Mouse (Mus musculus): Measurements from ENCODE around the gene Atp5g3. TPM values are rescaled to one million over a fixed set of nuclear protein-coding genes. Genes with fewer than 3 reads are reported as not detected.
A peak's percentile ranks its signal among the peaks of the same experiment; 100 is the strongest.

Gene Atp5g3
- polyA plus RNA-seq, 1 experiment: 1,509 TPM

- no peak overlapping the region for H3ac ChIP-seq (ENCODE audit: control insufficient read depth, insufficient read length, low read depth)
- H3K27me3 ChIP-seq (ENCODE audit: control insufficient read depth, insufficient read depth, insufficient read length): peaks cover 10% of the 10 kb centered on the region
- no peaks in the 10 kb centered on the region for H3K79me3 ChIP-seq (ENCODE audit: low read depth)
- H3K79me2 ChIP-seq (ENCODE audit: control insufficient read depth, insufficient read depth): no peaks in the 10 kb centered on the region
- H3K4me3 ChIP-seq (ENCODE audit: insufficient read depth, poor library complexity, severe bottlenecking): no peak overlapping the region
- no peaks in the 10 kb centered on the region for H3K36me3 ChIP-seq (ENCODE audit: control insufficient read depth, insufficient read depth)
- no peak for TF ChIP-seq CTCF (IDR thresholded peaks at IDR 0.05; ENCODE audit: control insufficient read depth, insufficient read depth, insufficient read length)
- no peak for TF ChIP-seq USF1 (IDR thresholded peaks at IDR 0.05; ENCODE audit: low read depth)
- no peak for TF ChIP-seq MYOD1 (IDR thresholded peaks at IDR 0.05; ENCODE audit: control insufficient read depth, insufficient read length, low read depth)
- TF ChIP-seq MAX (IDR thresholded peaks at IDR 0.05): no peak
- TF ChIP-seq MYOG (IDR thresholded peaks at IDR 0.05; ENCODE audit: control insufficient read depth, extremely low read depth, insufficient read length): no peak
- no peak for TF ChIP-seq CEBPB (IDR thresholded peaks at IDR 0.05; ENCODE audit: low read depth)
- TF ChIP-seq FOSL1 (IDR thresholded peaks at IDR 0.05; ENCODE audit: insufficient read depth, low read length, poor library complexity, severe bottlenecking): no peak
These were observed 16.6 kb upstream of the Atp5g3 start for GRCm38 (mm10) chr2:73927711-73928110.

GRCm38 (mm10) chr2:73925539-73925938 lies 14.4 kb upstream of the Atp5g3 start:
- Histone ChIP-seq H3K36me3 (ENCODE audit: control insufficient read depth, insufficient read depth) (no peaks in the 10 kb centered on the region), H3K4me3 (ENCODE audit: insufficient read depth, poor library complexity, severe bottlenecking) (no peak overlapping the region), H3ac (ENCODE audit: control insufficient read depth, insufficient read length, low read depth) (no peak overlapping the region), H3K27me3 (ENCODE audit: control insufficient read depth, insufficient read depth, insufficient read length) (peaks cover 13% of the 10 kb centered on the region), H3K79me2 (ENCODE audit: control insufficient read depth, insufficient read depth) (no peaks in the 10 kb centered on the region), H3K79me3 (ENCODE audit: low read depth) (no peaks in the 10 kb centered on the region)
- TF ChIP-seq USF1 (IDR thresholded peaks at IDR 0.05; ENCODE audit: low read depth) (no peak), MYOG (IDR thresholded peaks at IDR 0.05; ENCODE audit: control insufficient read depth, extremely low read depth, insufficient read length) (no peak), CEBPB (IDR thresholded peaks at IDR 0.05; ENCODE audit: low read depth) (no peak), CTCF (IDR thresholded peaks at IDR 0.05; ENCODE audit: control insufficient read depth, insufficient read depth, insufficient read length) (no peak), MYOD1 (IDR thresholded peaks at IDR 0.05; ENCODE audit: control insufficient read depth, insufficient read length, low read depth) (no peak), MAX (IDR thresholded peaks at IDR 0.05) (no peak), FOSL1 (IDR thresholded peaks at IDR 0.05; ENCODE audit: insufficient read depth, low read length, poor library complexity, severe bottlenecking) (no peak)

GRCm38 (mm10) chr2:73925089-73925488 lies 14.0 kb upstream of the Atp5g3 start:
- TF ChIP-seq CEBPB (IDR thresholded peaks at IDR 0.05; ENCODE audit: low read depth): no peak
- Histone ChIP-seq H3K36me3 (ENCODE audit: control insufficient read depth, insufficient read depth) (no peaks in the 10 kb centered on the region), H3ac (ENCODE audit: control insufficient read depth, insufficient read length, low read depth) (no peak overlapping the region), H3K27me3 (ENCODE audit: control insufficient read depth, insufficient read depth, insufficient read length) (peaks cover 13% of the 10 kb centered on the region), H3K4me3 (ENCODE audit: insufficient read depth, poor library complexity, severe bottlenecking) (no peak overlapping the region), H3K79me2 (ENCODE audit: control insufficient read depth, insufficient read depth) (no peaks in the 10 kb centered on the region), H3K79me3 (ENCODE audit: low read depth) (no peaks in the 10 kb centered on the region)

- TF ChIP-seq USF1 (IDR thresholded peaks at IDR 0.05; ENCODE audit: low read depth): no peak
- TF ChIP-seq MYOG (IDR thresholded peaks at IDR 0.05; ENCODE audit: control insufficient read depth, extremely low read depth, insufficient read length): no peak
- no peak for TF ChIP-seq MAX (IDR thresholded peaks at IDR 0.05)
- no peak for TF ChIP-seq MYOD1 (IDR thresholded peaks at IDR 0.05; ENCODE audit: control insufficient read depth, insufficient read length, low read depth)
- TF ChIP-seq CTCF (IDR thresholded peaks at IDR 0.05; ENCODE audit: control insufficient read depth, insufficient read depth, insufficient read length): no peak
- TF ChIP-seq FOSL1 (IDR thresholded peaks at IDR 0.05; ENCODE audit: insufficient read depth, low read length, poor library complexity, severe bottlenecking): no peak
- no peak for TF ChIP-seq CEBPB (IDR thresholded peaks at IDR 0.05; ENCODE audit: low read depth)
- H3K79me2 ChIP-seq (ENCODE audit: control insufficient read depth, insufficient read depth): no peaks in the 10 kb centered on the region
- H3K36me3 ChIP-seq (ENCODE audit: control insufficient read depth, insufficient read depth): no peaks in the 10 kb centered on the region
- no peaks in the 10 kb centered on the region for H3K79me3 ChIP-seq (ENCODE audit: low read depth)
- H3ac ChIP-seq (ENCODE audit: control insufficient read depth, insufficient read length, low read depth): no peak overlapping the region
- no peak overlapping the region for H3K4me3 ChIP-seq (ENCODE audit: insufficient read depth, poor library complexity, severe bottlenecking)
- H3K27me3 ChIP-seq (ENCODE audit: control insufficient read depth, insufficient read depth, insufficient read length): peaks cover 19% of the 10 kb centered on the region
These were observed 8.5 kb upstream of the Atp5g3 start for GRCm38 (mm10) chr2:73919642-73920041.

- Histone ChIP-seq H3K79me2 (ENCODE audit: control insufficient read depth, insufficient read depth) (peaks cover 46% of the 10 kb centered on the region), H3ac (ENCODE audit: control insufficient read depth, insufficient read length, low read depth) (no peak overlapping the region), H3K27me3 (ENCODE audit: control insufficient read depth, insufficient read depth, insufficient read length) (no peaks in the 10 kb centered on the region), H3K4me3 (ENCODE audit: insufficient read depth, poor library complexity, severe bottlenecking) (no peak overlapping the region), H3K36me3 (ENCODE audit: control insufficient read depth, insufficient read depth) (peaks cover 31% of the 10 kb centered on the region), H3K79me3 (ENCODE audit: low read depth) (peaks cover 24% of the 10 kb centered on the region)
- TF ChIP-seq MYOD1 (IDR thresholded peaks at IDR 0.05; ENCODE audit: control insufficient read depth, insufficient read length, low read depth): no peak
These were observed 1.1 kb upstream of the Atp5g3 start for GRCm38 (mm10) chr2:73912264-73912663.

GRCm38 (mm10) chr2:73910571-73911174 lies 453 bp downstream of the Atp5g3 start:
- TF ChIP-seq CEBPB (IDR thresholded peaks at IDR 0.05; ENCODE audit: low read depth): no peak
- TF ChIP-seq CTCF (IDR thresholded peaks at IDR 0.05; ENCODE audit: control insufficient read depth, insufficient read depth, insufficient read length): no peak
- no peak for TF ChIP-seq MAX (IDR thresholded peaks at IDR 0.05)
- no peak for TF ChIP-seq MYOG (IDR thresholded peaks at IDR 0.05; ENCODE audit: control insufficient read depth, extremely low read depth, insufficient read length)
- TF ChIP-seq FOSL1 (IDR thresholded peaks at IDR 0.05; ENCODE audit: insufficient read depth, low read length, poor library complexity, severe bottlenecking): no peak
- no peak for TF ChIP-seq MYOD1 (IDR thresholded peaks at IDR 0.05; ENCODE audit: control insufficient read depth, insufficient read length, low read depth)
- no peak for TF ChIP-seq USF1 (IDR thresholded peaks at IDR 0.05; ENCODE audit: low read depth)
- Histone ChIP-seq H3K79me3 (ENCODE audit: low read depth) (peaks cover 24% of the 10 kb centered on the region), H3ac (ENCODE audit: control insufficient read depth, insufficient read length, low read depth) (peak overlapping the region; percentile 97), H3K4me3 (ENCODE audit: insufficient read depth, poor library complexity, severe bottlenecking) (peak overlapping the region; percentile 99), H3K27me3 (ENCODE audit: control insufficient read depth, insufficient read depth, insufficient read length) (no peaks in the 10 kb centered on the region), H3K79me2 (ENCODE audit: control insufficient read depth, insufficient read depth) (peaks cover 48% of the 10 kb centered on the region), H3K36me3 (ENCODE audit: control insufficient read depth, insufficient read depth) (peaks cover 44% of the 10 kb centered on the region)
